Mouse (Mus musculus): Measurements from ENCODE around the gene Kcnh1. TPM values are rescaled to one million over a fixed set of nuclear protein-coding genes. Genes with fewer than 3 reads are reported as not detected.

Kcnh1 gene
- total RNA-seq, 4 experiments from 2014 or later = 0.06 to 0.12 (median 0.10) TPM

GRCm38 (mm10) chr1:192522376-192523178, 332.0 kb downstream of the Kcnh1 start:
- no peak for DNase-seq (ENCODE audit: low spot score)

GRCm38 (mm10) chr1:192525711-192526350, 335.3 kb downstream of the Kcnh1 start:
- DNase-seq (ENCODE audit: low spot score) = no peak

GRCm38 (mm10) chr1:192531490-192532146, 341.0 kb downstream of the Kcnh1 start:
- DNase-seq (ENCODE audit: low spot score) = no peak

DNA sequence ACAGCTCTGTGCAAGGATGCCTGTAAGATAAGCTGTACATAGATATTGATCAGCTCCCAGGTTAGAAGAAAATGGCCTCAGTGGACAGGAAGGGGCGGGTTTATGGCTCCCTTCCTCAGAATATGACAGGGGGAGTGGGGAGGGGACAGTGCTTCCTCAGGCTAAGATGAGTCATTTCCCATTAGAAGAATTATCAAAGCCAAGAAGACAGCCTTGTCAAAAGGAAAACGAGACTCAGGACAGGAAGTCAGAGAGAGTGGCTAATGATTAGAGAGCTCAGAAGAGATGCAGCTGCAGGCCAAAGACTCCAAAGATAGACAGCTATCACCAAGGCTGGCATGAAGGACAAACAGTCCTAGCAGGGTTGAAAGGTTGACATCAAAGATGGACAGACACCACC, 341.6 kb downstream of the Kcnh1 start:
- DNase-seq (ENCODE audit: low spot score) = peak; percentile 9

DNA sequence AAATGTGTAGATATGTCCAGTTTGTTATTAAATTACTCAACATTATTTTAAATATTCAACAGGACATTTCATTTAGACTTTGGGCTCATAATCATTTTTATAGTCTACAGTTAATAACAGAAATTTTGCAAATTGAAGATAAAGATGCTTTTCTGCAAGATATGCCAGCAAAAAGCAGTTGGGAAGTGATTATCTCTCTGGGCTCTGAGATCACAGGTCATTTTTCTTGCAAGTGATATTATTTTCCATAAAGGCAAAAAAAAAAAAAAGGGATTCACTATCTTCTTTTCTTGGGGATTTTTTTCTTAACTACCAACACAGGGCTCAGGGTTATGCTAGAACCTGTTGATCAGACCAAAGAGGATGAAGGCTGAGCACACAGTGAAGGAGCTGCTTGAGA, 342.4 kb downstream of the Kcnh1 start:
- DNase-seq (ENCODE audit: low spot score) = no peak

- no peak for DNase-seq (ENCODE audit: low spot score)
Observed at GRCm38 (mm10) chr1:192536440-192536839, 345.9 kb downstream of the Kcnh1 start.

GRCm38 (mm10) chr1:192537169-192537568, 346.6 kb downstream of the Kcnh1 start:
- peak; percentile 10 for DNase-seq (ENCODE audit: low spot score)

DNA sequence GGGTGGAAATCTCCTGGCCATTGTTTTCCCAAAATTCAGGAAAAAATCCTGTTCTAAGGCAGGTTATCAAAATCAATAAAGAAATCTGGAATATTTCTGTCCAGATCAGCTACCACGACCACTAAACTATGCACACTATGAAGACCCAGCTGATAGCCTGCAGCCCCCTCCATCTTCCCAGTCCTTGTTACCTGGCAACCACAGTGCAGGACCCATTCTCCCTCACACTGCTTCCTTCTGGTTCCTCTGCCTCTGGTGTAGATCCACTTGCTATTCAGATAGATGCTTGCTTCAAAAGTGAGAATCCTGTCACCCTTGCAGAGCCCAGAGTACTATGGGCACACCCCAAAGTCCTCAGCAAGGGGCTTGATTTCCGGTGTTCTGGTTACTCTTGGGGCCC, 351.5 kb downstream of the Kcnh1 start:
- DNase-seq (ENCODE audit: low spot score) = no peak

- no peak for DNase-seq (ENCODE audit: low spot score)
Observed at GRCm38 (mm10) chr1:192543686-192544085, 353.1 kb downstream of the Kcnh1 start.

DNA sequence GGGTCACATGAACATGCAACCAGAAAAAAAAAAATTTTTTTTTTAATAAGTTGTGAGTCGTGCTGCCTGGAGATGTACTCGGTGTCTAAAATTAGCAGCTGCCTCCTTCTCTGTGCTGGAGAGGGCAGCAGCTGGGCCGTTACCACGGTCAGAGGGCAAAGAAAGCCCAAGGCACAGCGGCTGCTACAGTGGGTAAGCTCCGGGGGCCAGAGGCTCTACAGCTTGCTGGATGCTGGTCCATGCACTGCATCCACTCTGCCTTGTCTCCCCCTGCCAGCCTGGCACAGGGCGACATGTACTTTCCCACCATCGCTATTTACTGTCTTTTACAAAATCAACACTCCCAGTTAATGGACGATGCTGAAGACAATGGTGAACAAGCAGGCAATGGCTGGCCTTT, 353.5 kb downstream of the Kcnh1 start:
- DNase-seq (ENCODE audit: low spot score) = no peak

DNA sequence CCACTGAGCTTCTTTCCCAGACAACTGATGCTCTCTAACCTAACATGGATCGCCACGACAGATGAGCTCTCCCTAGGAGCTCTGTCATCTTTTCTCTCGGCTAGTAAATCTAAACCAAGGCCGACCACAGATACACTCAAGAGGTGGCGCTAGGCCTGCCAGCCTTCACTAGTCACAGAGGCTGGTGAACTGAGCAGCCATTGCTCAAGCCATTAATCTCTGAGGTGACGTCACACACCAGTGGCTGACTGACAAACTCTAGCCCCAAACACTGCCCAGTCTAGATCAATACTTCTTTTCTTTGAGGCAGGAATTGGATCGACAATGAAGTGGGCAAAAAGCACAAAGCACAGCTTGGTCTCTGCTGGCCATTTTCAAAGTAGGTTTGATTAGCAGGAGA, 354.3 kb downstream of the Kcnh1 start:
- DNase-seq (ENCODE audit: low spot score) = no peak

- no peak for DNase-seq (ENCODE audit: low spot score)
Observed at GRCm38 (mm10) chr1:192546843-192547242, 356.3 kb downstream of the Kcnh1 start.

DNA sequence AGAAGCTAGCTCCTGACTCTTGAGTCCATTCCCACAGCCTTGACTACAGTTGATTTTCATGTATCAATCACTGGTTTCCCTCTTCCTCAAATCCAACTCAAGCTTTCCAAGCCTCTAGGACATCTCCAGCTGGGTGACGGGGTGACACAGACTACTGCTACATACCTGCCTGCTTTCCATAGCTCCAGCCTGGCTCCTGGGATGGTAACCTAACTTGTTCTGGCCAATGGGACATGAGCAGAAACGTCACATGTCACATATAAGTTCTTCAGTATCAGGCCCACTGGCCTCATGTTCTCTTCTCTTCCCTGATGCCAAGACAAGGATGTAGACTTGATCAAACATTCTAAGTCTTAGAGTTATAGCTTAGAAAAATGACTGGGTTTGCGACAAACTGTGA, 360.0 kb downstream of the Kcnh1 start:
- no peak for DNase-seq (ENCODE audit: low spot score)

DNA sequence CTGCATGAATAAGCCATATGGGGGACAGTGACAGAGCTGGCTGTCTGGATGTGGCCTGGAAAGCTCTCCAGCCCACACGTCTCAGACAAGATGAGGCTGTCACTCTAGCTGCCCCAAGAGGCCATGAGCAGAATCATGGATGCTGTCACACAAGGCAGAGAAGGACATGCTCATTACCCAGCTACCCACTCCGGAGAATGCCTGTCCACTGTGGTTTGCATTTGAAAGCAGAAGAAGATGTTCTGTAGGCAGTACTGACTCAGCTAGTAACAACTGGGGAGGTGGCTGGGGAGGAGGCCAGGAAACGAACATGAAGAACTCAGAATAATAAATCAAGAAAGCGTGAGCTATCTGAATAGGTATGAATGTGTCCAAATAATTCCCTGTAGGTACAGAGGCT, 364.9 kb downstream of the Kcnh1 start:
- no peak for DNase-seq (ENCODE audit: low spot score)

GRCm38 (mm10) chr1:192557978-192558594, 367.5 kb downstream of the Kcnh1 start:
- no peak for DNase-seq (ENCODE audit: low spot score)

GRCm38 (mm10) chr1:192559341-192559740, 368.8 kb downstream of the Kcnh1 start:
- no peak for DNase-seq (ENCODE audit: low spot score)

Other genes starting within 250 kb of the Kcnh1 start
- under 1 TPM; 0.06 to 0.14 (median 0.12) TPM for gene Rd3, start 213.4 kb upstream of the Kcnh1 start, total RNA-seq (2022)
- 1 to 10 TPM; 3.2 to 4.9 (median 4.3) TPM for gene Traf5, start 98.2 kb upstream of the Kcnh1 start, total RNA-seq (2022)
- 10 to 100 TPM; 29.7 to 41.6 (median 37.0) TPM for gene Rcor3, start 52.7 kb upstream of the Kcnh1 start, total RNA-seq (2022)

All from heart, adult 8-10 months (tissue).